Mouse (Mus musculus) liver, embryonic 14.5 days (tissue): ENCODE results near the gene Supt5. TPM values are rescaled to one million over a fixed set of nuclear protein-coding genes. Genes with fewer than 3 reads are reported as not detected.

Experiments used
- ATAC-seq: fragments of 200-750 bp; cut with Nextera tagmentation; 2 replicates; pipeline ENCODE4 v1.8.0; 2017; ENCODE audit warnings: moderate number of reproducible peaks, mild to moderate bottlenecking, moderate library complexity; ENCODE audit not compliant: insufficient read depth
- DNase-seq, 3 experiments: peaks; one replicate each; pipeline ENCODE4 v3.0.0-alpha.2; 2012 to 2013; ENCODE audit warnings: low read depth in 3 of 3, low spot score in 3 of 3
- H3K27ac ChIP-seq: fragments of 300-500 bp; sonication (generic); 2 replicates; pipeline ENCODE4 v1.5.1; 2014; ENCODE audit warnings: moderate library complexity, mild to moderate bottlenecking, control low read depth, inconsistent platforms
- H3K27me3 ChIP-seq: fragments of 300-500 bp; sonication (generic); 2 replicates; pipeline ENCODE4 v1.6.1; 2014; ENCODE audit warnings: mild to moderate bottlenecking, low read length, moderate library complexity; ENCODE audit not compliant: control insufficient read depth, insufficient read depth
- H3K36me3 ChIP-seq: fragments of 300-500 bp; sonication (generic); replicated peaks from 2 replicates; pipeline ENCODE4 v1.6.1; 2014; ENCODE audit warnings: low read depth; ENCODE audit not compliant: control insufficient read depth, insufficient read depth
- H3K4me1 ChIP-seq, 2 experiments: fragments of 200-500 bp in 1 of 2; fragments of 300-500 bp in 1 of 2; sonication (generic) in 1 of 2; replicated peaks; 2 replicates each; pipeline ENCODE4 v1.6.1; 2012 to 2014; ENCODE audit warnings: antibody characterized with exemption in 1 of 2, inconsistent platforms in 1 of 2, low read length in 1 of 2; ENCODE audit not compliant: control insufficient read depth in 2 of 2, insufficient read depth in 2 of 2
- H3K4me2 ChIP-seq: fragments of 300-500 bp; sonication (generic); 2 replicates; pipeline ENCODE4 v1.6.1; 2014; ENCODE audit warnings: low read depth, mild to moderate bottlenecking, control low read depth, moderate library complexity
- H3K4me3 ChIP-seq, 2 experiments: fragments of 200-500 bp in 1 of 2; fragments of 300-500 bp in 1 of 2; sonication (generic) in 1 of 2; 2 replicates each; pipeline ENCODE4 v1.5.1; 2012 to 2014; ENCODE audit warnings: low read depth in 2 of 2, low read length in 2 of 2, mild to moderate bottlenecking in 2 of 2, control low read depth in 1 of 2, inconsistent platforms in 1 of 2, moderate library complexity in 1 of 2; ENCODE audit not compliant: insufficient read depth in 1 of 2
- H3K9ac ChIP-seq: fragments of 300-500 bp; sonication (generic); replicated peaks from 2 replicates; pipeline ENCODE4 v1.6.1; 2014; ENCODE audit warnings: mild to moderate bottlenecking, control low read depth, moderate library complexity
- H3K9me3 ChIP-seq: fragments of 300-500 bp; sonication (generic); 2 replicates; pipeline ENCODE4 v1.6.1; 2016; ENCODE audit warnings: low read length, mixed read lengths; ENCODE audit not compliant: control insufficient read depth
- CTCF ChIP-seq: IDR thresholded peaks from 2 replicates; pipeline ENCODE4 v1.5.1; 2016; ENCODE audit warnings: antibody characterized with exemption, low read depth, control low read depth
- EP300 ChIP-seq: IDR thresholded peaks from 2 replicates; pipeline ENCODE4 v1.6.1; 2016; ENCODE audit warnings: antibody characterized with exemption, low read depth
- WGBS: fragments of 180-500 bp; shearing (Covaris S2); extraction: QIAGEN DNeasy Blood & Tissue Kit; methylation state at CpG from one replicate; pipeline ENCODE4 v1.1.7; 2014; ENCODE audit not compliant: insufficient replicate concordance; 5-methylcytosine and 5-hydroxymethylcytosine counted together
- polyA plus RNA-seq, 2 experiments: library from polyadenylated mRNA; depleted of rRNA in 1 of 2; stranded (reverse) in 1 of 2; unstranded in 1 of 2; fragments of >200 nt; fragmentation: Nextera tagmentation in 1 of 2; extraction: Ambion mirVana in 1 of 2; gene quantifications; 2 replicates each; pipeline versions ENCODE4 v1.2.1 to v1.2.3; 2012 to 2014

The Supt5 gene
- polyA plus RNA-seq, 2 experiments = 21.7 to 29.6 TPM

GRCm38 (mm10) chr7:28277237-28277614 is 61.3 kb downstream of the Supt5 start:
- H3K4me2 ChIP-seq = no peak overlapping the region; the same call in none of the 2 replicates
- H3K4me1 ChIP-seq = peaks cover 2 to 3% of the 10 kb centered on the region in 2 experiments; a peak in 3 of 4 replicates
- DNase-seq (no peak), ATAC-seq (no peak)
- TF ChIP-seq EP300 (no peak), CTCF (no peak)
- no peaks in the 10 kb centered on the region for H3K9me3 ChIP-seq
- no peak overlapping the region for H3K4me3 ChIP-seq
- H3K9ac ChIP-seq = no peak overlapping the region
- H3K36me3 ChIP-seq = no peaks in the 10 kb centered on the region
- WGBS = 50% methylated on average over 8 of the region's 8 CpGs
- no peak overlapping the region for H3K27ac ChIP-seq
- no peaks in the 10 kb centered on the region for H3K27me3 ChIP-seq

- no peak overlapping the region for H3K4me3 ChIP-seq
- 65% methylated on average over 3 of the region's 3 CpGs for WGBS
- H3K36me3 ChIP-seq = no peaks in the 10 kb centered on the region
- H3K9me3 ChIP-seq = no peaks in the 10 kb centered on the region
- no peak for DNase-seq
- peaks cover 13% of the 10 kb centered on the region for H3K27me3 ChIP-seq
- peaks cover 0 to 2% of the 10 kb centered on the region in 2 experiments; a peak in 1 of 4 replicates for H3K4me1 ChIP-seq
- ATAC-seq = no peak
- TF ChIP-seq CTCF (peak; percentile 44), EP300 (no peak)
- no peak overlapping the region for H3K4me2 ChIP-seq
- no peak overlapping the region for H3K9ac ChIP-seq
- H3K27ac ChIP-seq = no peak overlapping the region
Measured at GRCm38 (mm10) chr7:28271761-28272160, 66.8 kb downstream of the Supt5 start.

- no peak for TF ChIP-seq EP300
- TF ChIP-seq CTCF = peak; percentile 49
- H3K27ac ChIP-seq = no peak overlapping the region
- H3K9ac ChIP-seq = no peak overlapping the region
- WGBS = 83% methylated on average over 12 of the region's 12 CpGs
- DNase-seq (no peak), ATAC-seq (no peak)
- H3K4me3 ChIP-seq = no peak overlapping the region
- H3K4me1 ChIP-seq = peaks cover 0 to 2% of the 10 kb centered on the region in 2 experiments; a peak in 1 of 4 replicates
- H3K36me3 ChIP-seq = no peaks in the 10 kb centered on the region
- H3K9me3 ChIP-seq = no peaks in the 10 kb centered on the region
- peaks cover 13% of the 10 kb centered on the region for H3K27me3 ChIP-seq
- H3K4me2 ChIP-seq = no peak overlapping the region
Measured at GRCm38 (mm10) chr7:28269355-28269754, 69.2 kb downstream of the Supt5 start.

- Histone ChIP-seq H3K9ac (no peak overlapping the region; the same call in 1 of the 2 replicates), H3K4me3 (peak overlapping the region; percentile 36 to 62), H3K27ac (no peak overlapping the region), H3K27me3 (peaks cover 13% of the 10 kb centered on the region), H3K36me3 (no peaks in the 10 kb centered on the region), H3K4me1 (peaks cover 0 to 2% of the 10 kb centered on the region in 2 experiments; a peak in 1 of 4 replicates), H3K4me2 (peak overlapping the region; percentile 61), H3K9me3 (no peaks in the 10 kb centered on the region)
- DNase-seq (no peak), ATAC-seq (no peak)
- 30% methylated on average over 16 of the region's 16 CpGs for WGBS
- no peak for TF ChIP-seq CTCF
- TF ChIP-seq EP300 = no peak
Measured at GRCm38 (mm10) chr7:28268576-28268975, 70.0 kb downstream of the Supt5 start.

- Histone ChIP-seq H3K4me2 (peak overlapping the region; percentile 61), H3K36me3 (no peaks in the 10 kb centered on the region), H3K27ac (no peak overlapping the region), H3K4me1 (peaks cover 0 to 2% of the 10 kb centered on the region in 2 experiments; a peak in 1 of 4 replicates), H3K9me3 (no peaks in the 10 kb centered on the region), H3K9ac (peak overlapping the region; percentile 55), H3K4me3 (peak overlapping the region; percentile 54 to 62), H3K27me3 (peaks cover 13% of the 10 kb centered on the region)
- TF ChIP-seq CTCF = no peak
- TF ChIP-seq EP300 = no peak
- WGBS = under 1% methylated on average over 43 of the region's 62 CpGs
- ATAC-seq (peak; percentile 31; the same call in 1 of the 2 replicates), DNase-seq (no peak)
Measured at GRCm38 (mm10) chr7:28268042-28268531, 70.5 kb downstream of the Supt5 start.
